Mouse (Mus musculus): ENCODE data around the gene 1700074P13Rik.

DNA sequence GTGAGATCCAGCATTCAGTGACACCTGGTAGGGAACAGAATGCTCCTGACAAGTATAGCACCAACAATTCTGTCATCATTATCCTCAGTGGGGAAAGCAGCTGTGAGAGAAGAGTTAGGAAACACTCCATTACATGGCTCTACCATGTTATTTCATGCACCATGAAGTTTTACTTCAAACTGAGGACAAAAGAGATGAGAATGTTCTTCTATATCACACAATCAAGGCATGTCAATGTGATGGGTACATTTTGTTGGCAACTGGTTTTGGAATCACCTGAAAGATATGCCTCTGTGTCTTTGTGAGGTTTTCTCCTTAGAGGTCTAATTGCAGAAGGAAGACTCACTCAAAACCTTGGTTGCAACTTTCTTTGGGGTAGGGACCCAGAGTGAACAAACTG, 11.4 kb upstream of the 1700074P13Rik start, which contains the start of gene Gm4744:
- TF ChIP-seq EP300 (IDR thresholded peaks at IDR 0.05; ENCODE audit: low read depth) (no peak), CTCF (IDR thresholded peaks at IDR 0.05; ENCODE audit: low read depth) (no peak)
